12 mouse cellular contexts compared by ENCODE assay signal in the genomic region with DNA sequence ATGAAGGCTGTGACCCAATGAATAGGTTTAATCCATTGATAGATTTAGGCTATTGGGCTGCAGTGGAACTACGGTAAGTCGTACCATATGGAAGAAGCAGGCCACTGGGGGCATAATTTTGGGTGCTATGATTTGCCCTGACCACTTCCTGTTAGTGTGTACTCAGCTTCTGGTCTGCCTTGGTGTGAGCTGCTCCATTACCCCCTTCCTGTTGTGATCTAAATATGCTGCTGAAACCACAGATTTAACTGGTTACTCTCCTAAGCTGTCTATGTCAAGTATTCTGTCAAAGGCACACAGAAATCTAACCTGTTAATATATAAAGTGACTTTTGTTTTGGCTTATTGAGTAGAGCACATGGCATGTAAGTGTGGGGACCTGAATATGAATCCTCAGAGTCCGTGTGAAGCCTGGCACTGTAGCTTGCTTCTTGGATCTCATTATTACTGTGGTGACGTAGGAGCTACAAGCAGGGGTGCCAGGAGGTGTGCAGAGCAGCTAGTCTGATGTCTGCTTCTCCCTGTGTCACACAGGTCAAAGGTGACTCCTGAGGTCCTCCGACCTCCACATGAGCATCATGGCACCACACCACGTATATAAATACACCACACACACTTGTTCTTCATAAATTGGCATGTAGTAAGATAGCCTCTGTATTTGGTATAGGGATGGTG. TPM values are rescaled to one million over a fixed set of nuclear protein-coding genes. Genes with fewer than 3 reads are reported as not detected.
A peak's percentile ranks its signal among the peaks of the same experiment; 100 is the strongest.
DNase-seq lines count a peak whose midpoint lies in the region; ATAC-seq and TF ChIP-seq lines count a peak whose summit lies in the region.
"Had no signal": no experiment of that assay in that cellular context is flagged by ENCODE, and none has a peak within 500 bp of the region (broad histone marks: within the 10 kb centered on the region; RNA-seq: fewer than 3 reads in every experiment).

No protein-coding gene starts in this region.

- TF ChIP-seq POLR2A in cerebellum, adult 2 months (IDR thresholded peaks at IDR 0.05; ENCODE audit: borderline replicate concordance, insufficient read depth, low read length): no peak

- H3K9me3 ChIP-seq in intestine, embryonic 16.5 days (ENCODE audit: control insufficient read depth, low read length): no peaks in the 10 kb centered on the region

- no peaks in the 10 kb centered on the region for H3K36me3 ChIP-seq in intestine, embryonic 16.5 days (ENCODE audit: control insufficient read depth, insufficient read depth, low read length)

- peak in 1 of 2 experiments; percentile 64 for DNase-seq in cerebellum, adult 2 months
- no peak for DNase-seq in cerebellum, adult 8-10 months
- DNase-seq in spleen, adult 18-20 months: peak; percentile 45 to 47
- DNase-seq in spleen, postnatal 14 days (ENCODE audit: low spot score in 2 of 2): no peak
- peak; percentile 91 for DNase-seq in induced T-regulatory cell, adult 2 months (ENCODE audit: low read depth)
- DNase-seq in spleen, postnatal 10 days (ENCODE audit: low spot score in 2 of 2): peak; percentile 2 to 49
- DNase-seq in adrenal gland, postnatal 36 days: no peak
- DNase-seq: cerebellum, postnatal 36 days; kidney, adult 9 months; midbrain, embryonic 14.5 days had no signal

- no peak overlapping the region for H3K9ac ChIP-seq in intestine, embryonic 16.5 days (ENCODE audit: low read depth, low read length)

- peaks cover 21% of the 10 kb centered on the region for H3K4me1 ChIP-seq in cerebellum, adult 2 months (ENCODE audit: control insufficient read depth, insufficient read depth, low read length)
- peaks cover 8% of the 10 kb centered on the region for H3K4me1 ChIP-seq in intestine, embryonic 16.5 days (ENCODE audit: control insufficient read depth, insufficient read depth, low read length)

- H3K4me2 ChIP-seq in intestine, embryonic 16.5 days (ENCODE audit: low read depth, low read length): no peak overlapping the region

- no peaks in the 10 kb centered on the region for H3K27me3 ChIP-seq in cerebellum, adult 2 months (ENCODE audit: control insufficient read depth, insufficient read depth, low read length)
- H3K27me3 ChIP-seq in intestine, embryonic 16.5 days (replicated peaks; ENCODE audit: control insufficient read depth, insufficient read depth, low read length): no peaks in the 10 kb centered on the region
- H3K27me3 ChIP-seq: Patski had no signal

- no peak; the same call in 1 of the 2 replicates for ATAC-seq in intestine, embryonic 16.5 days
- ATAC-seq: Patski had no signal

- H3K27ac ChIP-seq in cerebellum, adult 2 months (ENCODE audit: insufficient read depth, low read length): peak overlapping the region; percentile 65; the same call in 1 of the 2 replicates
- H3K27ac ChIP-seq in intestine, embryonic 16.5 days (ENCODE audit: low read length): no peak overlapping the region

- peak overlapping the region; percentile 26 for H3K4me3 ChIP-seq in cerebellum, adult 2 months (replicated peaks; ENCODE audit: insufficient read depth, low read depth, low read length)
- H3K4me3 ChIP-seq in intestine, embryonic 16.5 days (ENCODE audit: low read length): no peak overlapping the region

- WGBS in cerebellum, adult 2 months: 20% methylated on average over 6 of the region's 6 CpGs
- 83% methylated on average over 6 of the region's 6 CpGs for WGBS in intestine, embryonic 16.5 days

- TF ChIP-seq CTCF in cerebellum, adult 2 months (IDR thresholded peaks at IDR 0.05; ENCODE audit: borderline replicate concordance, insufficient read depth, low read depth, low read length): no peak

RNA-seq across cellular contexts. Expression of gene Cdk17, which starts 10.6 kb away (rescaled TPM):
- 63.1 and 79.1 TPM in 2 replicates for polyA plus RNA-seq in cerebellum, adult 2 months (2012; rRNA removed)
- polyA plus RNA-seq in intestine, embryonic 16.5 days (2015; fragmentation: Nextera tagmentation; extraction: Ambion mirVana): 8.3 and 8.9 TPM in 2 replicates
- total RNA-seq in adrenal gland, postnatal 36 days (2021): 10 to 100 TPM; 24.1 to 25.7 TPM

Comparison
In these comparisons a context has a peak if more than half of its experiments do, and no peak if none do; other contexts are left out.
1. DNase-seq: peak in spleen, adult 18-20 months (2 of 2), induced T-regulatory cell, adult 2 months (single experiment) and spleen, postnatal 10 days (2 of 2); none in cerebellum, adult 8-10 months (single experiment), spleen, postnatal 14 days (0 of 2) and adrenal gland, postnatal 36 days (0 of 2).